Mouse (Mus musculus) thymus, postnatal 36 days (tissue): ENCODE data around the gene Klf3.
A peak's percentile ranks its signal among the peaks of the same experiment; 100 is the strongest.

Experiments
- DNase-seq, 2 experiments: peaks; one replicate each; pipeline ENCODE4 v3.0.0; 2022; ENCODE audit warnings: mixed read lengths in 2 of 2

Klf3 gene

GRCm38 (mm10) chr5:64810860-64811499, 7.8 kb downstream of the Klf3 start:
- peak in 1 of 2 experiments; percentile 49 for DNase-seq

GRCm38 (mm10) chr5:64811500-64812123, 8.4 kb downstream of the Klf3 start:
- peak; percentile 60 for DNase-seq

GRCm38 (mm10) chr5:64812124-64812982, 9.2 kb downstream of the Klf3 start:
- DNase-seq = peak; percentile 55 to 59

GRCm38 (mm10) chr5:64812983-64813304, 9.8 kb downstream of the Klf3 start:
- DNase-seq = no peak

- peak; percentile 81 to 85 for DNase-seq
These were observed 10.2 kb downstream of the Klf3 start for GRCm38 (mm10) chr5:64813361-64813760.

- peak in 1 of 2 experiments; percentile 51 for DNase-seq
These were observed 11.2 kb downstream of the Klf3 start for GRCm38 (mm10) chr5:64814416-64814815.

- DNase-seq = no peak
These were observed 12.4 kb downstream of the Klf3 start for GRCm38 (mm10) chr5:64815631-64816030.

- DNase-seq = no peak
These were observed 13.2 kb downstream of the Klf3 start for GRCm38 (mm10) chr5:64816290-64816973.

GRCm38 (mm10) chr5:64816974-64817296, 13.7 kb downstream of the Klf3 start:
- no peak for DNase-seq

- peak; percentile 73 to 84 for DNase-seq
These were observed 16.2 kb downstream of the Klf3 start for GRCm38 (mm10) chr5:64819390-64819789.

GRCm38 (mm10) chr5:64820138-64820537, 16.9 kb downstream of the Klf3 start:
- no peak for DNase-seq

- no peak for DNase-seq
These were observed 18.1 kb downstream of the Klf3 start for GRCm38 (mm10) chr5:64821294-64821693.

GRCm38 (mm10) chr5:64821964-64822363, 18.8 kb downstream of the Klf3 start:
- no peak for DNase-seq

GRCm38 (mm10) chr5:64823431-64823830, 20.2 kb downstream of the Klf3 start:
- DNase-seq = no peak

GRCm38 (mm10) chr5:64824765-64825164, 21.6 kb downstream of the Klf3 start:
- no peak for DNase-seq

GRCm38 (mm10) chr5:64825496-64825895, 22.3 kb downstream of the Klf3 start:
- DNase-seq = no peak

- no peak for DNase-seq
These were observed 24.0 kb downstream of the Klf3 start for GRCm38 (mm10) chr5:64827151-64827550.

- no peak for DNase-seq
These were observed 25.1 kb downstream of the Klf3 start for GRCm38 (mm10) chr5:64828314-64828713.

GRCm38 (mm10) chr5:64829606-64830005, 26.4 kb downstream of the Klf3 start:
- DNase-seq = no peak

- no peak for DNase-seq
These were observed 27.6 kb downstream of the Klf3 start for GRCm38 (mm10) chr5:64830773-64831172.

- no peak for DNase-seq
These were observed 30.2 kb downstream of the Klf3 start for GRCm38 (mm10) chr5:64833410-64833809.

GRCm38 (mm10) chr5:64834213-64834612, 31.0 kb downstream of the Klf3 start:
- no peak for DNase-seq

GRCm38 (mm10) chr5:64835295-64835694, 32.1 kb downstream of the Klf3 start:
- no peak for DNase-seq
